Mouse (Mus musculus) kidney, adult 10 weeks (tissue): ENCODE results near the gene Rrp36. TPM values are rescaled to one million over a fixed set of nuclear protein-coding genes. Genes with fewer than 3 reads are reported as not detected.

Experiments
- polyA plus RNA-seq: library from polyadenylated mRNA; stranded (reverse); fragments of 350-450 nt; fragmentation: Illumina TruSeq; extraction: RNeasy Lipid Tissue Mini Kit (QIAGEN cat#74804); gene quantifications from one replicate; pipeline ENCODE4 v1.2.3, GENCODE M21; 2014; ENCODE audit warnings: low read depth, low replicate concordance

The Rrp36 gene
- 2.3 TPM for polyA plus RNA-seq

DNA sequence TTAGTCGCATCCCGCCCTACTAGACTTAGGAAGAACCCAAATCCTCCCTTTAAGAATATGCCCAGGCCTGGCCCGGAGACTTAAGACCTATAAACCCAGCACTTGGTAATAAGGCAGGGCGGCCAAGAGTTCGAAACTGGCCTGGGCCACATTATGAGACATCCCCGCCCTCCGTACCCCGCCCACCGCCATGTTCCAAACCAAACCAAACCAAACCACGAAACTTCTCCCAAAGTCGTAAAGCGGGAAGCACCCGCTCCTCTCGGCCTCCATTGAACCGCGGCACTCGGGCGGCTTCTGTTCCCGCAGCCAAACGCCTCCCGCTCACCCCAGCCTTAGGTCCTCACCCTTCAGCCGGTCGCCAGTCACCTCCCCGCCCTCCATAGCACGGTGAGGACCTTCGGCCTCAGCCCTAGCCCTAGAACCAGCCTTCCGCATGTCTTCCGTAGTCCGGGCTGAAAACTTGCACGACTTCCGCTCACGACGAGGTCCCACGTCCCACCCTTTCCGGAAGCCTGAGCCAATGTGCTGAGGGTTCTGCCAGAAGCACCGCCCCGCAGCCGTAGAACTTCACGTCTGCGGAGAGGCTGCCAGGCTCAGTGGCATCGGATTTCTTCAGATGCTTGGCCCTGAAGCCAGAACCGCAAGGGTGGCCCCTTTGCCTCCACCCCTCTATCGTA, at the start of gene Rrp36:
Rrp36 (minus strand) TSS at position 503 of the 680 bp plus-strand sequence.

GRCm38 (mm10) chr17:46710959-46711597, 36.9 kb upstream of the Rrp36 start, which contains the start of gene Pex6:
Gene Pex6, plus strand, starts transcription at chr17:46711463.

GRCm38 (mm10) chr17:46704887-46705835, 31.0 kb upstream of the Rrp36 start, which contains the start of gene Ppp2r5d:
Gene Ppp2r5d, minus strand, starts transcription at chr17:46705111.

GRCm38 (mm10) chr17:46680760-46681373, 6.7 kb upstream of the Rrp36 start, which contains the start of gene Klhdc3:
Gene Klhdc3, minus strand, starts transcription at chr17:46680914.

GRCm38 (mm10) chr17:46678416-46678815, 4.3 kb upstream of the Rrp36 start, which contains the start of gene Mea1:
Gene Mea1, plus strand, starts transcription at chr17:46678793.

DNA sequence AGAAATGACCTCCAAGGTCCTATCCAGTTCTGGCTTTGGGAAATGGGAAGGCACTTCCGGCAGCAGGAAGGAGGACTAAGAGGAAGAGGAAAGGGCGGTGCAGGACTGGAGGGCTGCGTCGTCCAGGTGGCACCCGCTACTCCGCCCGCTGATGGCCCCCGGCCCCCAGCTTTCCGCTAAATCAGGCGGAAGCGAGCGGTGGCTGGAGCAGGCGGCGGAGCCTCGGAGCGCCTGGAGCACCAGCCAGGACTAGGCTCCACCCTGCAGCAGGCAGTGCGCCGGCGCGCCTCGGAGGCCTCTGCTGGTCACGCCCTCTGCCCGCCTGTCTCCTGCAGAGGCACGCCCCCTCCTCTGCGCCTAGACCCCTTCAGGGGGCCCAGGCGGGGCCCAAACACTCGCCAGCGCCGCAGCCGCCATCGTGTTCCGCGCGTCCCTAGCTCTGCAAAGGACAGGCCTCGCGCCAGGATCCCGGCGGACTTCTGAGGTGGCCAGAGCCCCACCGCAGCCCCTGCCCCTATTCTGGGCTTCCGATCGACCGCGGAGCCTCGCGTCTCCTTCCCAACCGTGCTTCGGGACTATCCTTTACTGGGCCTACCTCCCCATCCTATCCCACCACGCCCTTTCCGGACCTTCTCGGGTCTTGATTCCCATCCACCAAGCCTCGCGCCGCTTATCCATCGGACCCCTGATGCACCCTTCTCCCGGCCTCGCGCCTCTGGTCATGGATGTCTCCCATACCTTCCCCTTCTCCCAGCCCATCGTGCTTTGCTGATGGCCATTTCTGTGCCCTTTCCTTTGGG, 23.7 kb downstream of the Rrp36 start, which contains the start of gene Cul7:
Cul7 (plus strand) TSS at position 106 of the 800 bp plus-strand sequence.

GRCm38 (mm10) chr17:46645561-46646321, 28.4 kb downstream of the Rrp36 start, which contains the start of the genes Klc4 and Mrpl2:
Gene Klc4, minus strand, starts transcription at chr17:46646022.
Gene Mrpl2, plus strand, starts transcription at chr17:46646229.

GRCm38 (mm10) chr17:46628791-46629684, 45.1 kb downstream of the Rrp36 start, which contains the start of gene Ptk7:
Gene Ptk7, minus strand, starts transcription at chr17:46629504.

Other genes starting within 250 kb of the Rrp36 start
- not detected for gene Crip3, start 245.4 kb downstream of the Rrp36 start, polyA plus RNA-seq
- gene Slc22a7, start 235.9 kb downstream of the Rrp36 start, polyA plus RNA-seq = 9.3 TPM
- 0.20 TPM for gene Ttbk1, start 186.7 kb downstream of the Rrp36 start, polyA plus RNA-seq
- 7.3 TPM for gene Dnph1, start 177.6 kb downstream of the Rrp36 start, polyA plus RNA-seq
- 3.1 TPM for gene Cul9, start 128.0 kb downstream of the Rrp36 start, polyA plus RNA-seq
- gene Srf, start 118.2 kb downstream of the Rrp36 start, polyA plus RNA-seq = not detected
- gene Ptk7, start 44.8 kb downstream of the Rrp36 start, polyA plus RNA-seq = 0.16 TPM
- gene Klc4, start 28.3 kb downstream of the Rrp36 start, polyA plus RNA-seq = 0.36 TPM
- gene Mrpl2, start 28.1 kb downstream of the Rrp36 start, polyA plus RNA-seq = 2.3 TPM
- gene Cul7, start 24.0 kb downstream of the Rrp36 start, polyA plus RNA-seq = 0.12 TPM
- 5.7 TPM for gene Mea1, start 4.4 kb upstream of the Rrp36 start, polyA plus RNA-seq
- 3.4 TPM for gene Klhdc3, start 6.6 kb upstream of the Rrp36 start, polyA plus RNA-seq
- 6.3 TPM for gene Ppp2r5d, start 30.8 kb upstream of the Rrp36 start, polyA plus RNA-seq
- gene Pex6, start 37.1 kb upstream of the Rrp36 start, polyA plus RNA-seq = 0.81 TPM
- gene Gnmt, start 54.8 kb upstream of the Rrp36 start, polyA plus RNA-seq = 0.44 TPM
- 0.65 TPM for gene Cnpy3, start 77.9 kb upstream of the Rrp36 start, polyA plus RNA-seq
- not detected for gene Ptcra, start 89.4 kb upstream of the Rrp36 start, polyA plus RNA-seq
- gene 2310039H08Rik, start 98.3 kb upstream of the Rrp36 start, polyA plus RNA-seq = 22.1 TPM
- 37.9 TPM for gene Rpl7l1, start 108.3 kb upstream of the Rrp36 start, polyA plus RNA-seq
- 10.0 TPM for gene Bicral, start 184.1 kb upstream of the Rrp36 start, polyA plus RNA-seq
- 1.2 TPM for gene Tbcc, start 216.3 kb upstream of the Rrp36 start, polyA plus RNA-seq
- not detected for gene Prph2, start 236.1 kb upstream of the Rrp36 start, polyA plus RNA-seq